10 mouse cellular contexts compared by ENCODE assay signal in genomic region chr6:148384111-148384895, GRCm38 (mm10). TPM values are rescaled to one million over a fixed set of nuclear protein-coding genes. Genes with fewer than 3 reads are reported as not detected.
DNase-seq lines count a peak whose midpoint lies in the region; ATAC-seq and TF ChIP-seq lines count a peak whose summit lies in the region.
"Had no signal": no experiment of that assay in that cellular context is flagged by ENCODE, and none has a peak within 500 bp of the region (broad histone marks: within the 10 kb centered on the region; RNA-seq: fewer than 3 reads in every experiment).

No protein-coding gene starts in this region.

- TF ChIP-seq CTCF in midbrain, postnatal 0 days (IDR thresholded peaks at IDR 0.05): no peak

- no peaks in the 10 kb centered on the region for H3K9me3 ChIP-seq in heart, embryonic 11.5 days (replicated peaks; ENCODE audit: control insufficient read depth, low read length)
- H3K9me3 ChIP-seq in lung, embryonic 15.5 days: no peaks in the 10 kb centered on the region
- no peaks in the 10 kb centered on the region for H3K9me3 ChIP-seq in midbrain, postnatal 0 days (ENCODE audit: low read length)
- H3K9me3 ChIP-seq: embryonic facial prominence, embryonic 15.5 days had no signal

- H3K9ac ChIP-seq in heart, embryonic 11.5 days (ENCODE audit: low read depth, low read length): no peak overlapping the region
- H3K9ac ChIP-seq in lung, embryonic 15.5 days: no peak overlapping the region
- no peak overlapping the region for H3K9ac ChIP-seq in midbrain, postnatal 0 days (replicated peaks; ENCODE audit: low read length, poor library complexity, severe bottlenecking)
- H3K9ac ChIP-seq: embryonic facial prominence, embryonic 15.5 days had no signal

- peak; percentile 56 to 60 for DNase-seq in cerebellum, postnatal 10 days
- no peak for DNase-seq in cerebellum, adult 18-20 months
- peak; percentile 78 for DNase-seq in adrenal gland, postnatal 14 days
- DNase-seq in urinary bladder, postnatal 25 days (ENCODE audit: low spot score): no peak
- DNase-seq in midbrain, postnatal 0 days (ENCODE audit: low spot score): no peak
- DNase-seq in urinary bladder, postnatal 4 days (ENCODE audit: low spot score in 2 of 2): no peak
- DNase-seq: thymus, postnatal 25 days had no signal

- H3K27me3 ChIP-seq in heart, embryonic 11.5 days (ENCODE audit: control insufficient read depth, insufficient read depth, low read length): no peaks in the 10 kb centered on the region
- no peaks in the 10 kb centered on the region for H3K27me3 ChIP-seq in lung, embryonic 15.5 days
- no peaks in the 10 kb centered on the region for H3K27me3 ChIP-seq in midbrain, postnatal 0 days (ENCODE audit: insufficient read depth, low read length)
- H3K27me3 ChIP-seq: embryonic facial prominence, embryonic 15.5 days had no signal

- H3K4me3 ChIP-seq in heart, embryonic 11.5 days (ENCODE audit: low read depth, low read length): no peak overlapping the region
- H3K4me3 ChIP-seq in lung, embryonic 15.5 days: no peak overlapping the region
- H3K4me3 ChIP-seq in midbrain, postnatal 0 days (ENCODE audit: low read depth, low read length): no peak overlapping the region
- H3K4me3 ChIP-seq: embryonic facial prominence, embryonic 15.5 days had no signal

- H3K27ac ChIP-seq in heart, embryonic 11.5 days (ENCODE audit: low read depth, low read length): peak overlapping the region; percentile 35
- peak overlapping the region; percentile 56 for H3K27ac ChIP-seq in lung, embryonic 15.5 days
- no peak overlapping the region for H3K27ac ChIP-seq in midbrain, postnatal 0 days (ENCODE audit: low read depth, low read length)
- H3K27ac ChIP-seq: embryonic facial prominence, embryonic 15.5 days had no signal

- H3K4me2 ChIP-seq in heart, embryonic 11.5 days: no peak overlapping the region
- no peak overlapping the region for H3K4me2 ChIP-seq in lung, embryonic 15.5 days
- no peak overlapping the region for H3K4me2 ChIP-seq in midbrain, postnatal 0 days (ENCODE audit: low read depth, low read length, poor library complexity, severe bottlenecking)
- H3K4me2 ChIP-seq: embryonic facial prominence, embryonic 15.5 days had no signal

- ATAC-seq in heart, embryonic 11.5 days (replicated peaks; ENCODE audit: insufficient number of reproducible peaks, low FRiP score, low TSS enrichment): no peak
- peak; percentile 58; the same call in 1 of the 2 replicates for ATAC-seq in lung, embryonic 15.5 days (ENCODE audit: borderline replicate concordance, extremely low read depth, low FRiP score, low TSS enrichment)
- no peak for ATAC-seq in midbrain, postnatal 0 days (ENCODE audit: low FRiP score)

- no peaks in the 10 kb centered on the region for H3K36me3 ChIP-seq in heart, embryonic 11.5 days (ENCODE audit: control insufficient read depth, insufficient read depth, low read length)
- H3K36me3 ChIP-seq in lung, embryonic 15.5 days: no peaks in the 10 kb centered on the region
- H3K36me3 ChIP-seq in midbrain, postnatal 0 days (ENCODE audit: insufficient read depth, low read length): no peaks in the 10 kb centered on the region
- H3K36me3 ChIP-seq: embryonic facial prominence, embryonic 15.5 days had no signal

- WGBS in heart, embryonic 11.5 days (ENCODE audit: insufficient replicate concordance): 63% methylated on average over 6 of the region's 6 CpGs
- WGBS in lung, embryonic 15.5 days: 43% methylated on average over 6 of the region's 6 CpGs
- WGBS in midbrain, postnatal 0 days: 64% methylated on average over 6 of the region's 6 CpGs

- H3K4me1 ChIP-seq in heart, embryonic 11.5 days (ENCODE audit: control insufficient read depth, insufficient read depth, low read length): no peaks in the 10 kb centered on the region
- peaks cover 30% of the 10 kb centered on the region for H3K4me1 ChIP-seq in lung, embryonic 15.5 days
- no peaks in the 10 kb centered on the region for H3K4me1 ChIP-seq in midbrain, postnatal 0 days (ENCODE audit: insufficient read depth, low read length)

RNA-seq across cellular contexts. Expression of gene Tmtc1, which starts 59.9 kb away (rescaled TPM):
- 10.7 and 13.2 TPM in 2 replicates for total RNA-seq in adrenal gland, postnatal 14 days (2021)
- polyA plus RNA-seq in heart, embryonic 11.5 days (2014; fragmentation: Nextera tagmentation; extraction: Ambion mirVana): 1.4 and 2.7 TPM in 2 replicates
- polyA plus RNA-seq in lung, embryonic 15.5 days (2015; fragmentation: Nextera tagmentation; extraction: Ambion mirVana): 2.5 and 2.9 TPM in 2 replicates
- total RNA-seq in midbrain, postnatal 0 days (2014; rRNA removed): 29.4 and 30.9 TPM in 2 replicates
- 1.6 and 2.0 TPM in 2 replicates for polyA plus RNA-seq in midbrain, postnatal 0 days (2015; fragmentation: Nextera tagmentation; extraction: Ambion mirVana)

Comparison
In these comparisons a context has a peak if more than half of its experiments do, and no peak if none do; other contexts are left out.
1. DNase-seq: peak in cerebellum, postnatal 10 days (2 of 2) and adrenal gland, postnatal 14 days (single experiment); none in cerebellum, adult 18-20 months (0 of 2), urinary bladder, postnatal 25 days (single experiment), midbrain, postnatal 0 days (single experiment) and urinary bladder, postnatal 4 days (0 of 2).